In genomic region chr3:131359011-131359410, GRCm38 (mm10) we compare ENCODE assay signal across 11 mouse cellular contexts.
"Had no signal": no experiment of that assay in that cellular context is flagged by ENCODE, and none has a peak within 500 bp of the region (broad histone marks: within the 10 kb centered on the region; RNA-seq: fewer than 3 reads in every experiment).

No protein-coding gene starts in this region.

- DNase-seq: gastrocnemius, postnatal 25 days; heart, adult 2 months; heart, postnatal 4 days; kidney, adult 18-20 months; kidney, adult 8-10 months; kidney, postnatal 10 days; kidney, postnatal 25 days; kidney, postnatal 4 days; liver; liver, embryonic 13.5 days; lung, adult 18-20 months had no signal
